Mouse (Mus musculus) WW6 (cell line): ENCODE results near the gene Gm49345.
"Not testable (repeated sequence)": the region's sequence is repeated elsewhere in the genome, so short reads cannot be mapped to it uniquely, and the experiment has no call there.

ENCODE experiments used
- DNase-seq: peaks from one replicate; pipeline ENCODE4 v3.0.0-alpha.2; 2013; ENCODE audit warnings: low read depth, low spot score

Gene Gm49345

GRCm38 (mm10) chr13:67637294-67638007 lies at the start of gene Gm49345, which contains the start of gene Zfp729a:
Gene Gm49345 (minus strand): TSS chr13:67637769.
Gene Zfp729a (minus strand): TSS chr13:67637791.
- DNase-seq: peak; percentile 54

- DNase-seq: no peak
These were observed 49.4 kb upstream of the Gm49345 start, which contains the start of gene Zfp738 for GRCm38 (mm10) chr13:67686971-67687370. Gene Zfp738 (minus strand): TSS chr13:67687071.

- not testable (repeated sequence) for DNase-seq
These were observed 46.3 kb upstream of the Gm49345 start for GRCm38 (mm10) chr13:67683841-67684240.

- DNase-seq: peak; percentile 54
These were observed 45.6 kb upstream of the Gm49345 start for GRCm38 (mm10) chr13:67682959-67683735.

GRCm38 (mm10) chr13:67674902-67675301 lies 37.3 kb upstream of the Gm49345 start:
- no peak for DNase-seq

GRCm38 (mm10) chr13:67652496-67652895 lies 14.9 kb upstream of the Gm49345 start:
- peak; percentile 3 for DNase-seq

- DNase-seq: no peak
These were observed 27.5 kb downstream of the Gm49345 start for GRCm38 (mm10) chr13:67610108-67610507.

- peak; percentile 79 for DNase-seq
These were observed 28.3 kb downstream of the Gm49345 start, which contains the start of gene Zfp729b for GRCm38 (mm10) chr13:67609066-67609876. Gene Zfp729b (minus strand): TSS chr13:67609707.

- DNase-seq: peak; percentile 22
These were observed 64.9 kb downstream of the Gm49345 start for GRCm38 (mm10) chr13:67572591-67573189.

- no peak for DNase-seq
These were observed 83.8 kb downstream of the Gm49345 start, which contains the start of gene Zfp748 for GRCm38 (mm10) chr13:67553730-67554129. Gene Zfp748 (minus strand): TSS chr13:67553830.

GRCm38 (mm10) chr13:67552505-67553346 lies 84.8 kb downstream of the Gm49345 start:
- DNase-seq: peak; percentile 73

- no peak for DNase-seq
These were observed 91.6 kb downstream of the Gm49345 start for GRCm38 (mm10) chr13:67545941-67546340.
